Mouse (Mus musculus) right cerebral cortex, postnatal 14 days (tissue): ENCODE results near the gene Smg6.
"Not testable (repeated sequence)": the region's sequence is repeated elsewhere in the genome, so short reads cannot be mapped to it uniquely, and the experiment has no call there.

Source experiments
- DNase-seq: peaks from one replicate; pipeline ENCODE4 v3.0.0; 2022

Gene Smg6

GRCm38 (mm10) chr11:75000869-75001653, 75.4 kb downstream of the Smg6 start:
- DNase-seq, result no peak

GRCm38 (mm10) chr11:75008270-75008669, 82.6 kb downstream of the Smg6 start:
- DNase-seq, result no peak

- DNase-seq, result not testable (repeated sequence)
Observed at GRCm38 (mm10) chr11:75009537-75009936, 83.9 kb downstream of the Smg6 start.

GRCm38 (mm10) chr11:75012997-75013694, 87.5 kb downstream of the Smg6 start:
- DNase-seq, result peak; percentile 54

- no peak for DNase-seq
Observed at GRCm38 (mm10) chr11:75013764-75014695, 88.4 kb downstream of the Smg6 start.

- no peak for DNase-seq
Observed at GRCm38 (mm10) chr11:75014816-75015215, 89.2 kb downstream of the Smg6 start.

GRCm38 (mm10) chr11:75015453-75015871, 89.8 kb downstream of the Smg6 start:
- DNase-seq, result no peak

GRCm38 (mm10) chr11:75016309-75016860, 90.8 kb downstream of the Smg6 start:
- no peak for DNase-seq

- no peak for DNase-seq
Observed at GRCm38 (mm10) chr11:75017831-75018230, 92.2 kb downstream of the Smg6 start.

- DNase-seq, result no peak
Observed at GRCm38 (mm10) chr11:75026977-75027376, 101.4 kb downstream of the Smg6 start.

GRCm38 (mm10) chr11:75027616-75028015, 102.0 kb downstream of the Smg6 start:
- no peak for DNase-seq

GRCm38 (mm10) chr11:75031251-75031650, 105.6 kb downstream of the Smg6 start:
- no peak for DNase-seq

GRCm38 (mm10) chr11:75032946-75033345, 107.3 kb downstream of the Smg6 start:
- no peak for DNase-seq

GRCm38 (mm10) chr11:75033581-75034067, 108.0 kb downstream of the Smg6 start:
- no peak for DNase-seq

- no peak for DNase-seq
Observed at GRCm38 (mm10) chr11:75034104-75034503, 108.5 kb downstream of the Smg6 start.

- no peak for DNase-seq
Observed at GRCm38 (mm10) chr11:75044333-75044732, 118.7 kb downstream of the Smg6 start.

GRCm38 (mm10) chr11:75045822-75046221, 120.2 kb downstream of the Smg6 start:
- no peak for DNase-seq

GRCm38 (mm10) chr11:75046638-75047037, 121.0 kb downstream of the Smg6 start:
- no peak for DNase-seq

GRCm38 (mm10) chr11:75047066-75047465, 121.4 kb downstream of the Smg6 start:
- peak; percentile 25 for DNase-seq

GRCm38 (mm10) chr11:75047736-75048407, 122.2 kb downstream of the Smg6 start:
- no peak for DNase-seq

- DNase-seq, result no peak
Observed at GRCm38 (mm10) chr11:75049146-75049545, 123.5 kb downstream of the Smg6 start.

- DNase-seq, result no peak
Observed at GRCm38 (mm10) chr11:75049807-75050206, 124.2 kb downstream of the Smg6 start.
